Mouse (Mus musculus): ENCODE measurements at regions not wholly inside any gene's neighbourhood (a gene's known extent, or its start where the extent isn't known, plus 50 kb on each side); places are given as distances from the start of the nearest gene placed in this dataset.
A peak's percentile ranks its signal among the peaks of the same experiment; 100 is the strongest.

- DNase-seq: peak; percentile 49
Observed at GRCm38 (mm10) chr4:9218380-9218779, 979.5 kb upstream of the Car8 start.

DNA sequence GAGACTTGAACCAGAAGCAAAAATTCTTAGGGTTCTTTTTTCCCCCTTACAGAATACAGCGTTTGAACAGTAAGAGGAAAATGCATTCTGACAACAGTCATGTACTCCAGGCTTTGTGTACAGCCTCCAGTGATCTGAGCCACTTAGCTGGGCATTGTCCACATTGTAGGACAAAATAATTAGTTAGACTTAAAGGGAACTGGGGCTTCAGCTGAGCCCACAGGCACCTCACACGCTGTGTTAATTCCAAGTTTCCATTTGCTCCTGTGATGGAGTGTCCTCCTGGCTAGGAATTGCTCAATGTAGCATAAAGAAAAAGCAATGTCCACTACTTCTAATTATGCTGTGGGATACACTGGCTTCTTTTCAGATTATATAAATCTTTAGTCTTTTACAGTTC is 969.8 kb upstream of the Car8 start:
- DNase-seq: no peak

DNA sequence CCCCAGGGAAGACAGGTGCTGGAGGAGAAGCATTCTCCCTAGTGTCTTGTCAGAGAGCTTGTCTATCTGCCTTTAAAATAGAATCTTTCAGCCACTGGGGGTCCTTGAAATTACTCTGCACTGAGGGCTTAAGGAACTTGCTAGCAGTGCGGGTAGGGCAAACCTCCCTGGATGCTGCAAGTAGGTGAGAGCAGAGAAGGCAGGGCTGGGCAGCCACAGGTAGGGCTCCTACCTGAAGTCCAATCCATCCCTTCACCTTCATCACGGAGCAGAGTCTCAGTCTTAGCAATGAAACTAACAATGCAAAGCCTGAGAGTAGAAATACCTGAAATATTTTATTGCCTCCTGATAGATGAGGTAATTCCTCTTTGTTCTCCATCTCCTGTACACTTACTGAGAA is 961.2 kb upstream of the Car8 start:
- no peak for DNase-seq

- no peak for DNase-seq
Observed at GRCm38 (mm10) chr4:9196435-9196834, 957.6 kb upstream of the Car8 start.

- no peak for DNase-seq
Observed at GRCm38 (mm10) chr4:9193121-9193520, 954.3 kb upstream of the Car8 start.

- peak; percentile 69 for DNase-seq
Observed at GRCm38 (mm10) chr4:9185156-9185875, 946.5 kb upstream of the Car8 start.

GRCm38 (mm10) chr4:9184451-9185121 is 945.7 kb upstream of the Car8 start:
- DNase-seq: peak; percentile 59

DNA sequence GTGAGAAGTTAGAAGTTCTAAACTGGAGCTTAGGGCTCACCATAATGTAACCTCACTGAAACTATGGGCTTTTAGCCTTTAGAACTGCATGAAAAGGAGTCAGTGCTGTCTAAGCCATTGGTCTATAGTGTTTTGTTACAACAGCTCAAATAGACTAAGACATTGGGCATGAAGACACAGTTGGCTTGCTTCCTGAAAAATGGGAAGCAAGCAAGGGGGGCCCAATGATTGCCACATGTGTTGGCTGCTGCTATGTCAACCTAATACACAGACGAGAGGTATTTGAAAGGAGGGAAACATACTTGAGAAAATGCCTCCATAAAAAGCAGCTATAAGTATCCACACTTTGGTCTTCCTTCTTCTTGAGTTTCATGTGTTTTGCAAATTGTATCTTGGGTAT is 935.5 kb upstream of the Car8 start:
- DNase-seq: no peak

- DNase-seq: no peak
Observed at GRCm38 (mm10) chr4:9162374-9162773, 923.5 kb upstream of the Car8 start.

- no peak for DNase-seq
Observed at GRCm38 (mm10) chr4:9161814-9162133, 922.9 kb upstream of the Car8 start.

DNA sequence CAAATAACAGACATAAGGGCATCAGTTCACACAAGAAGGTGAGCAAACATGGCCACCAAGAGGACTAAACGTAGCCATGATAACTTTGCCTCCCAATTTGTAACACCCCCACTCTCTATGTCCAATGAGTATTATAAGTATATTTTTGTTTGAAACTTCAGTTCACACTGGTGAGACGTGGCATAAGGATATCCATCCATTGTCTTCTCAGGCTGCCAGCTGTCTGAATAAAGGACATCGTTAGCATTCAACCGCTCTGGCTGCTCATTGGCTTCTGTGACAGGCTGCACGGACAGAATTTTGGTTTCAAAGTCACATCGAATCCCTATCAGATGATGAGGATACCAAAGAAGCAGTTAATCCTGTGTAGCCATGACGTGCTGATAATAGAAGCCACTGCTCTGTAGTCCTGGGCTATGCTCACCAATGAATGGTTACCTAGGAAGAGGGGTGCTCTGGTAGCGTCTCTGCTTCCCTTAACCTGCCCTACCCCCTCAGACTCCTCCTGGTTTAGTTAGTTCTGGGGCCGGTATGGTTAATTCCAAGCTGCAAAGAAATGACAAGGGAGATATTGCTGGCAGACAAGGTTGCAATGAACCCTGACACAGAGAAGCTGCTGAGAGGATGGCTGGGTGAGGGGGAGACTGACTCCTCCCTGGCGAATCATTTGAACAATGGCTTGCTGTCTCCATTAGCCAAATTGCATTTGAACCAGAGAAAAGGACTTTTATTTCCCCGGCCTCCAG is 922.4 kb upstream of the Car8 start:
- DNase-seq: no peak

DNA sequence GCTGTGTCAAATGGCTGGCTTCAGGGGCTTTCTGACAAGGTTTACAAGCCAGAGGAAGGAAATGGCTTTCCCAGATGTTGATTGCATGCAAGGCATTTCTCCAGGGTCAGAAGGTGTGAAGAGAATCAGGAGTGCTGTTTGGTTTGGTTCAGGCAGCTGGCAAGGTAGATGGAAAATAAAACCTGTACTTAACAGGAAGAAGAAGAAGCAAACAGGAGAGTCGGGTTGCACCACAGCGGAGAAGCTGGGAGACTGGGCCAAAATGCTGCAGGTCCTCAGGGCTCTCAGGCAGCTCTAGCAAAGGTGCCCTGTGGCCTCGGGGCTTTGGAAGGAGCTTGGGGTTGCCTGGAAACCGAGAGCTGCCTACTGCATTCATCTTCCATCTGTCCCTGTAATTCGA is 908.9 kb upstream of the Car8 start:
- no peak for DNase-seq

DNA sequence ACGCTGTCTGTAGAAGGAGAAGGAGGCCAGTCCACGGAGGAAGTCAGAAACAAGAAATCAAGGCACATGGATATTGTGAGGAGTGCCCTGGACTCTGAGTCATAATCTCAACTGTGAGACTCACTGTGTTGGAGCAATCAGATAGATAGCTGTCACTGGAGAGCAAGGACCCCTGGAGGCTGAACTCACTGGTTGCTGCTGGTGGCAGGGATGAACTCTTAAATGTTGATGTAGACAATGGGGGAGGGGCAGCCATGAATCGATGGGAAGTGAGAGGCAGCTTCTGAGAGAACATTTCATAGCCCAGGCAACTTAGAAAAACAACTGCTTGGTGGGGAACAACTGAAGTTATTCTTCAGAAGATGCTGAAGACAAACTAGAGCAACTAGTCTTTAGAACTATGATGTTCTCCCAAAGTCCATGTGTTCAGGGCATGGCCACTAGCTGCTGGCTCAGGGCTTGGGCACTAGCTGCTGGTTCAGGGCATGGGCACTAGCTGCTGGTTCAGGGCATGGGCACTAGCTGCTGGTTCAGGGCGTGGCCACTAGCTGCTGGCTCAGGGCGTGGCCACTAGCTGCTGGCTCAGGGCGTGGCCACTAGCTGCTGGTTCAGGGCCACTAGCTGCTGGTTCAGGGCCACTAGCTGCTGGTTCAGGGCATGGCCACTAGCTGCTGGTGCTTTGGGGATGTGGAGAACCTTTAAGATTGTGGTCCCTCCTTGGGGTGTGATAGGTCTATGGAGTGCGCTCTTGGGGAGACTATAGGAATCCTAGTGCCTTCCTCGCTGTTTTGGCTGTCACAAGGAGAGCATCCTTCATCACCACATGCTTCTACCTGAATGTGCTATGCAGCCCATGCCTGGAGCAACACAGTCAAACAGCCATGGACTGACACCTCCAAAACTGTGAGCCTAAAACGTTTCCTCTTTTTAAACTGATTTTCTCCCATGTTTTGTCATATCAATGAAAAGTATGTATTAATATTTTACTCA is 905.7 kb upstream of the Car8 start:
- DNase-seq: no peak

DNA sequence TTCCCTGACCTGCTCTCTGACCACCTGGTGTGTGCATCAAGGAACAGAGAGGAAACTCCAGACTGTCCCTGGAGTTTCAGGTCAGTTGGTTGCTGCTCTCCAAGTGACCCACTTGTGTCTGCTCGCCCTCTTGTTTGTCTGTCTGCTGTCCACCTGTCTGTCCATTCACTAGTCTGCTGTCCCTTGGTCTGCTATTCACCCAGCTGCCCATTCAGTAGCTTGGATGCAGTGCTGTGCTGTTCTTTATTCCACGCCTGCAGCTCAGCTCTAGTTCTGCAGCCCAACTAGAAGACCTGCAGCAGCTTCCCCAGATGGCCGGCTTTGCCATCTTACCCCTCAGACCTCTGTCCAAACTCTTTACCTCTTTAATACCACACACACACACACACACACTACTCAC is 904.2 kb upstream of the Car8 start:
- DNase-seq: no peak

DNA sequence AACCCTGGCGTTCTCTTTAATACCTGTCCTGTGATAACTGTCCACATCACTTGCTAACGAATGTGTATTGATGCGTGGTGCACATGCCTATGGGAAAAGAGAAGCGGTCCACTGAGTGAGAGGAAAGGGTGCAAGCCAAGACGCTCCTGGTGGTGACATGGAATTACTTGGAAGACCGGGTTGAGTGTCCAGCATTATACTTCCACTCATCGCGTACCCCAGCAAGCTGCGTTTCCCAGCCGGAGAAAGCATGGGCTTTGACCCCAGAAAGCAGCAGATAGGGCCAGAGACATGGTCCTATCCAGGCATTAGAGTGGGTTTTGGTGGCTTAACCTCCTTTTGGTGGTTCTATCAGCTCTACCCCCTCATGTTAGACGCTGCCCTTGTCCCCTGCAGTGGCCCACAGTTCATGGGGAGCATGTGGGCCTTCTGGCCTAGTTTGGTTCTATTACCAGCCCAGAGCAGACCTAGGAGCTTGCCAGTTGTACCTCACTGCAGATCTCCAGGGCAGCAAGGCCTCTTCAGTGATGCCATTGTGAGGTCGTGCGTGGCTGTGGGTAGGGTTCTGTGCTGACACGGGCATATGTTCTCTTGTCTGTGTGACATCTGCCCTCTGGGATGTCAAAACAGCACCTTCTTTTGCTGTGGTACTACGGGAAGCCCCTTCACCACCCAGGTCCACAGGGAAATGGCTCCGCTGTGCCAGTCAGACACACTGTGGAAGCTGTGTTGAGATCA is 903.3 kb upstream of the Car8 start:
- DNase-seq: no peak

DNA sequence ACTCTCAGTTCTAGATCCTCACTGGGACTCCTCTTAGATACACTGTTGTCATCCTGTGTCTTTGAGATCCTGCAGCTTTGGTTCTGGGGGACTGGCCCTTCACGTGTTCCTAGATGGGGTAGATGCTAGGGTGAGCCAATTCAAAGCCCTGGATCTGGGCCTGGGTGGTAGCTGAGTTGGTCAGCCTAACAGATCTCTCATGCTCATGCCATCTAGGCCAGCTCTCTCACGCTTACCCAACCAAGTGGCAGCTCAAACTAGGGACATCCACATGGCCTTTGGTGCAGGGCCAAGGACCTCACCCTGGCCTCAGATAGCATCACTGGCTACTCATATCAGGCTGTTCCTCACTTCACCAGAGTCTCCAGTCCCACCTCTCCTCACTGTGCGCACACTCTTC is 901.9 kb upstream of the Car8 start:
- peak; percentile 51 for DNase-seq

DNA sequence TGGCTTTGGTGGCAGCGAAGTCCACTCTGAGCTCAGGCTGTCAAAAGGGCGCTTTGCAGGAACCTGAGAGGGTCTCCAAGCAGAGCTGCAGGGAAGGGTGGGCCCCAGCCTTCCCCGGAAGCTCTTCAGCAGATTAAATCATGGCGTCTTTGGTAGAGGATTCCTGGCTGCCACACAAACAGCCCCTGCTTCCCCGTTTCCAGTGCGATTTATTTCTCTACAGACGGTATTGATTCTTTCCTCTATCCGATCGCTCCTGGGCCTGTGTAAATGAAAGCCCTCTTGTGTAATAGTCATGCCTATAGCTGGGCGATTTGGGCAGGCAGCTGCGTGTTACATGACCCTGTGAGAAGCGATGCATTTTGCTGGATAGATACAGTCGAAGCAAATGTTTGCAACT is 897.8 kb upstream of the Car8 start:
- DNase-seq: no peak

DNA sequence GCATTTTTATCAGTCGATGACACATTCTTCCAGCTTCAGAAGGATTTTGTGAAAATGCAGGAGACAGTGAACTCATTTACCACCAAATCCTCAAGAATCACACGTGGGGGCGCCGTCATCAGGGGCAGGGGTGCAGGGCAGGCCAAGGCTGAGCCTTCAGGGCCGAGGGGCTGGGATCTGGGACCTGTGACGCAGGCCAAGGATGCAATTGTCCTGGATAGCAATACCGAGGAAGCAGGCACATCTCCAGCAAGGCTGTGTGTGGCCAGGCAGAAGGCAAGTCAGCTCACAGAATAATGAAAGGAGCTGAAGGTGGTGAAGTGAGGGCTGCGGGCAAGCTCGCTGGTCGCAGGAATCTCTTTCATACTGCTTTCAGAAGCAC is 897.3 kb upstream of the Car8 start:
- peak; percentile 87 for DNase-seq

GRCm38 (mm10) chr4:9135481-9136187 is 896.8 kb upstream of the Car8 start:
- peak; percentile 98 for DNase-seq

GRCm38 (mm10) chr4:9133695-9134094 is 894.9 kb upstream of the Car8 start:
- DNase-seq: peak; percentile 63

- peak; percentile 77 for DNase-seq
Observed at GRCm38 (mm10) chr4:9132982-9133625, 894.3 kb upstream of the Car8 start.
